16 mouse cellular contexts compared by ENCODE assay signal in the genomic region with DNA sequence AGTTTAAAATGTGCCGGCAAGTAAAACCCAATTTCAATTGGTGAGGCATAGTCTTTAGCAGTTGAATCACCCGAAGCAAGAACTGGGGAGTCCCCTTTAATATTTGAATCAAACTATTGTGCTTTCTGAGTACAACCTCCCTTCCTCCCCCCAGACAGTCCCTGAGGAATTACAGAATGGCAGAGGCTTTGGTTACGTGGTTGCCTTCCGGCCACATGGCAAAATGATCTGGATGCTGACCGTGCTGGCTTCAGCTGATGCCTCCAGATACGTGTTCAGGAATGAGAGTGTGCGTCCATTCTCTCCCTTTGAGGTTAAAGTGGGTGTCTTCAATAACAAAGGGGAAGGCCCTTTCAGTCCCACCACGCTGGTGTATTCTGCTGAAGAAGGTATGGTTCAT.
"Had no signal": no experiment of that assay in that cellular context is flagged by ENCODE, and none has a peak within 500 bp of the region (broad histone marks: within the 10 kb centered on the region; RNA-seq: fewer than 3 reads in every experiment).

No protein-coding gene starts in this region.

- DNase-seq: kidney, adult 18-20 months; kidney, adult 9 months; kidney, postnatal 14 days; kidney, postnatal 4 days; layer of hippocampus, adult 9-11 months; liver, embryonic 13.5 days; lung, adult 2 months; lung, postnatal 14 days; thymus, adult 2 months; thymus, postnatal 14 days; thymus, postnatal 4 days had no signal

- H3K9me3 ChIP-seq: liver, embryonic 13.5 days; midbrain, embryonic 10.5 days; midbrain, embryonic 13.5 days had no signal

- H3K27me3 ChIP-seq: liver, embryonic 13.5 days; megakaryocyte, embryonic 14.5 days; midbrain, embryonic 13.5 days had no signal

- H3K9ac ChIP-seq: liver, embryonic 13.5 days; midbrain, embryonic 13.5 days had no signal

- H3K4me2 ChIP-seq: liver, embryonic 13.5 days; midbrain, embryonic 13.5 days had no signal

- H3K4me3 ChIP-seq: liver, embryonic 13.5 days; megakaryocyte, embryonic 14.5 days; midbrain, embryonic 10.5 days; midbrain, embryonic 13.5 days had no signal

- H3K36me3 ChIP-seq: liver, embryonic 13.5 days; midbrain, embryonic 10.5 days; midbrain, embryonic 13.5 days had no signal

- H3K27ac ChIP-seq: liver, embryonic 13.5 days; macrophage; midbrain, embryonic 10.5 days; midbrain, embryonic 13.5 days; stomach, postnatal 0 days had no signal

- H3K4me1 ChIP-seq: liver, embryonic 13.5 days; megakaryocyte, embryonic 14.5 days; midbrain, embryonic 10.5 days; midbrain, embryonic 13.5 days had no signal
